Mouse (Mus musculus) limb, embryonic 11.5 days (tissue): ENCODE data around the gene Gng12. TPM values are rescaled to one million over a fixed set of nuclear protein-coding genes. Genes with fewer than 3 reads are reported as not detected.

ENCODE experiments used
- ATAC-seq: fragments of 200-750 bp; cut with Nextera tagmentation; 2 replicates; pipeline ENCODE4 v1.8.0; 2017; ENCODE audit warnings: low read depth; ENCODE audit not compliant: insufficient number of reproducible peaks, low FRiP score, low TSS enrichment
- DNase-seq: peaks from one replicate; pipeline ENCODE4 v3.0.0-alpha.2; 2015; ENCODE audit warnings: low spot score
- H3K27ac ChIP-seq: fragments of 300-500 bp; sonication (generic); replicated peaks from 2 replicates; pipeline ENCODE4 v1.5.1; 2014; ENCODE audit warnings: low read depth, mild to moderate bottlenecking, low read length
- H3K27me3 ChIP-seq: fragments of 300-500 bp; sonication (generic); 2 replicates; pipeline ENCODE4 v1.6.1; 2014; ENCODE audit warnings: mild to moderate bottlenecking, low read length, mixed read lengths; ENCODE audit not compliant: control insufficient read depth, insufficient read depth
- H3K36me3 ChIP-seq: fragments of 300-500 bp; sonication (generic); 2 replicates; pipeline ENCODE4 v1.6.1; 2014; ENCODE audit warnings: mild to moderate bottlenecking, low read length, moderate library complexity, mixed read lengths; ENCODE audit not compliant: control insufficient read depth, insufficient read depth
- H3K4me1 ChIP-seq: fragments of 300-500 bp; sonication (generic); 2 replicates; pipeline ENCODE4 v1.6.1; 2014; ENCODE audit warnings: low read length, mixed read lengths; ENCODE audit not compliant: control insufficient read depth, insufficient read depth
- H3K4me2 ChIP-seq: fragments of 300-500 bp; sonication (generic); 2 replicates; pipeline ENCODE4 v1.6.1; 2014; ENCODE audit warnings: low read depth, mild to moderate bottlenecking, moderate library complexity; ENCODE audit not compliant: severe bottlenecking
- H3K4me3 ChIP-seq: fragments of 300-500 bp; sonication (generic); 2 replicates; pipeline ENCODE4 v1.5.1; 2014; ENCODE audit warnings: low read depth, low read length
- H3K9ac ChIP-seq: fragments of 300-500 bp; sonication (generic); 2 replicates; pipeline ENCODE4 v1.6.1; 2014; ENCODE audit warnings: mild to moderate bottlenecking, low read length
- H3K9me3 ChIP-seq: fragments of 300-500 bp; sonication (generic); 2 replicates; pipeline ENCODE4 v1.6.1; 2016; ENCODE audit warnings: low read length; ENCODE audit not compliant: control insufficient read depth
- WGBS: fragments of 180-500 bp; shearing (Covaris S2); extraction: QIAGEN DNeasy Blood & Tissue Kit; methylation state at CpG from one replicate; pipeline ENCODE4 v1.1.7; 2014; 5-methylcytosine and 5-hydroxymethylcytosine counted together
- polyA plus RNA-seq: library from polyadenylated mRNA; unstranded; fragments of >200 nt; fragmentation: Nextera tagmentation; extraction: Ambion mirVana; gene quantifications from 2 replicates; pipeline ENCODE4 v1.2.1, GENCODE M21; 2014

The Gng12 gene
- polyA plus RNA-seq, 1 experiment from 2014 or later = 72.2 TPM

DNA sequence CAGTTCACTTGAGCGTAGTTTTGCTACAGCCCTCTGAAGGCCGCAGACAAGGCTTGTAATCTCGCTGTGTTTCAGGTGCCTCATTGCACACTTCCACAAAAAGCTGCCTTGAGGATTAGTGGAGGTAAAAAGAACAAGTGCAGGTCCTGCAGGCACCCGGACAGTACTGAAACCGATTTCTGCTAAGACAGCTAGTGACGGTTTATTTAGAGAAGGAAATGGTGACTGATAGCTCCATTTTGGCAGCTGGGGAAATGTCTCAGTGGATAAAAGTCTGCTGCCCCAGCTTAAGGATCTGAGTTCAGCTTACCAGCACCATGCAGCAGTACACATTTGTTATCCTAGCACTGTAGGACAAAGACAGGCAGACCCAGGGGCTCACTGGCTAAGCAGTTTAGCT, 45.6 kb downstream of the Gng12 start:
- Histone ChIP-seq H3K4me2 (no peak overlapping the region), H3K9me3 (no peaks in the 10 kb centered on the region), H3K9ac (no peak overlapping the region), H3K27ac (no peak overlapping the region), H3K4me1 (peaks cover 9% of the 10 kb centered on the region; the same call in 1 of the 2 replicates), H3K36me3 (no peaks in the 10 kb centered on the region), H3K4me3 (no peak overlapping the region), H3K27me3 (no peaks in the 10 kb centered on the region)
- WGBS = 67% methylated on average over 6 of the region's 6 CpGs
- no peak for DNase-seq
- ATAC-seq = no peak

DNA sequence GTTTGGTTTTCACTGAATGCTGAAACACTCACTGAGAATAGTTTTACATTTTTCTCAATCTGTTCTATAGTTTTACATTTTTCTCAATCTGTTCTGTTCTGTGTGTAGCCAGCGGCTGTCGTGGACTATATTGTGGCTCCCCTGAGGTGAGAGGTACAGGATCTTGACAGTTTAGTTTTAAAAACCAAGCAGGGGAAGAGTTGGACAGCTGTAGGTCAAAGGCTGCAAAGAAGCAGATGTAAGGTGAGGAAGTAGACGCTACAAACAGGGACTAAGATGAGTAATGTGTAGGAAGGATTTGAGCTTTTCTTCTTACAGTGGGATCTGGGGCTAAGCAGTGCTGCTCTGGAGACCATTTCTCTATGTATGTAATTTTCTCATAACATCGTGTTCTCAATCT, 46.6 kb downstream of the Gng12 start:
- Histone ChIP-seq H3K4me1 (peaks cover 9% of the 10 kb centered on the region; the same call in 1 of the 2 replicates), H3K9me3 (no peaks in the 10 kb centered on the region), H3K4me3 (no peak overlapping the region), H3K36me3 (no peaks in the 10 kb centered on the region), H3K4me2 (no peak overlapping the region), H3K9ac (no peak overlapping the region), H3K27ac (no peak overlapping the region), H3K27me3 (no peaks in the 10 kb centered on the region)
- 38% methylated on average over 4 of the region's 4 CpGs for WGBS
- DNase-seq (no peak), ATAC-seq (no peak; the same call in 1 of the 2 replicates)

DNA sequence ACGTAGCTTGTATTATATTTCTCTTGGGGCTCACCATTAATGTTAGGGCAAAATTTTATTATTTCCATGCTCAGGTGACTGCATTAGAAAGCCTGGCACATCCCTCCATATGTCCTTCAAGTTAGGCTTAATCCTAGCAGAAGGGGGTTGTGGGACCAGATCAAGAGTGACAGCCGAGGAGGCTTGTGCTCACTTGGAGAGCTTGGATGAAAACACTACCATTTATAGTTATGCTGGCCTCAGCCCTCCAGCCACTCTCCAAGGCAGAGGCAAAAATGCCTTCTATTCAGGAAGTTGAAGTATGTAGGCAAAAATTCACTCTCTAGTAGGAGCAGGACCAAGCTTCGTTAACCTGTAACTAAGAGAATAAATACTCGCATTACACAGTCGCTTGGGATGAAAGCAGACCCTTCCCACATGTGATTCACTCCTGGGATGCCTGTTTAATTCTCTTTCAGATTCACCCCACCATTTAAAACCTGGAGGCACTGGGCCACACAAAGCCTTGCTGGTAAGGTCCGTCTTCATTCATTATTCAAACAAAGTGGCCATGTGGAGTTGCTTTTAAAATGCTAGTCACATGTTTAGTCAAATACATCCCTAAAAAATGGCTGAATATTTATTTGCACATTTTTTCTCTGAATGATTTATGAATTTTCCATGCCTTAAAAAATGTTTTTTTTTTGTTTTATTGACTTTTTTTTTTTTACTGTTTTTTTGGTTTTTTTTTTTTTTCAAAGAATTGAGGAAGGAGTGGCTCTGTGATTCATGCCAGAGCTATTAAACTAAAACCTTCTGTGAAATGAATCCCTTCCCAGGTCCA, 47.4 kb downstream of the Gng12 start:
- DNase-seq (no peak), ATAC-seq (no peak)
- WGBS = 59% methylated on average over 6 of the region's 6 CpGs
- Histone ChIP-seq H3K27me3 (no peaks in the 10 kb centered on the region), H3K4me3 (no peak overlapping the region), H3K4me1 (peaks cover 9% of the 10 kb centered on the region; the same call in 1 of the 2 replicates), H3K4me2 (no peak overlapping the region), H3K27ac (no peak overlapping the region), H3K9me3 (no peaks in the 10 kb centered on the region), H3K9ac (no peak overlapping the region), H3K36me3 (no peaks in the 10 kb centered on the region)

DNA sequence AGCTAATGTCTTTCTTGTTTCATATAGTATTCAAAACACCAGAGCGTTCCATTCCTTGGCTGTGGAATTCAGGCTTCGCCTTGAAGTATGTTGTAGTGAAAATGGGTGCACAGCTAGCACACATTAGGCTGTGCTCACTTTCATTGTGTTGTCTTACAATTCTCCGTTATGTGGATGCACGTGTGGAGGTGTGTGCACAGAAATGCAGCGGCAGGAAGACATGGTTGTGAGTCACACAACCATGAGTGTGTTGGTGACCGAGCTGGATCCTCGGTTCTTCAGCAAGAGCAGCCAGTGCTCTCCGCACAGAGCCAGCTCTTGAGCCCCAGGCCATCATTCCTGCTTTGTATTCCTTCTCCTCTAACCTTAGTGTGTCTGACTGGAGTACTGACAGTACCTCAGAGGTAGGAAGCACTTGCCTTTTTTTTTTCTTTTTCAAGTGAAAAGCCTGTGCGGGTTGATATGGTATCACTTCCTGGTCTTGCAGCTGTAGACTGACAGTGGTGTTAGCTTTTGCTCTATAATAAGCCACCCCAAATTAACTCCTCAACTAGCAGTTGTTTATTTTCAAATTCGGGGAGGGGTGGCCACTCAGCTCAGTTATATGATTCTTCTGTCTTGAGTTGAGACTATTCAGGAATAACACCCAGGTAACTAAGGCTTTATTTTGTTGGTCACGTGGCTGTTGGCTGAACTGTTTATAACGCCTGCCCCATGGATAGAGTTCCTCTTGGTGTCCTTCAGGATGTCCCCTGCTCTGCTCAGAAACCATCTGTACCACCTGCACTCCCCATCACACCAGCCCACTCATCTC, 48.2 kb downstream of the Gng12 start:
- H3K27me3 ChIP-seq = no peaks in the 10 kb centered on the region
- H3K36me3 ChIP-seq = no peaks in the 10 kb centered on the region
- no peak overlapping the region for H3K4me3 ChIP-seq
- no peak overlapping the region for H3K9ac ChIP-seq
- no peak overlapping the region for H3K27ac ChIP-seq
- DNase-seq (no peak), ATAC-seq (no peak)
- H3K4me2 ChIP-seq = no peak overlapping the region
- peaks cover 9% of the 10 kb centered on the region; the same call in 1 of the 2 replicates for H3K4me1 ChIP-seq
- H3K9me3 ChIP-seq = no peaks in the 10 kb centered on the region
- 87% methylated on average over 12 of the region's 12 CpGs for WGBS

DNA sequence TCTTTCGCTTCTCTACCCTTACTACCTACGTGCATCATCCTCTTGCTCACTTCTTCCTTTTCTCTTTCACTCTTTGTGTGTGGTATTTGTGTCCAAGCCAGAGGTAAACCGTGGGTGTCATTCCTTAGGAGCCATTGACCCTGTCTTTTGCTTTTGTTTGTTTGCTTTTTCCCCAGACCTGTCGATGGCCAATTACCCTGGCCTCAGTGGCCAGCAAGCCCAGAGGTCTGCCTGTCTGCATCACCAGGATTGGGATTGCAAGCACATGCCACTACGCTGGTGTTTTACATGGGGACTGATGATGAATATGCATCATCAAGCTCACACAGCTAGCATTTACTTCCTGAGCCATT, 48.8 kb downstream of the Gng12 start:
- Histone ChIP-seq H3K4me2 (no peak overlapping the region), H3K9ac (no peak overlapping the region), H3K36me3 (no peaks in the 10 kb centered on the region), H3K4me3 (no peak overlapping the region), H3K27me3 (no peaks in the 10 kb centered on the region), H3K4me1 (peaks cover 9% of the 10 kb centered on the region; the same call in 1 of the 2 replicates), H3K9me3 (no peaks in the 10 kb centered on the region), H3K27ac (no peak overlapping the region)
- WGBS = 58% methylated on average over 5 of the region's 5 CpGs
- ATAC-seq (no peak), DNase-seq (no peak)

DNA sequence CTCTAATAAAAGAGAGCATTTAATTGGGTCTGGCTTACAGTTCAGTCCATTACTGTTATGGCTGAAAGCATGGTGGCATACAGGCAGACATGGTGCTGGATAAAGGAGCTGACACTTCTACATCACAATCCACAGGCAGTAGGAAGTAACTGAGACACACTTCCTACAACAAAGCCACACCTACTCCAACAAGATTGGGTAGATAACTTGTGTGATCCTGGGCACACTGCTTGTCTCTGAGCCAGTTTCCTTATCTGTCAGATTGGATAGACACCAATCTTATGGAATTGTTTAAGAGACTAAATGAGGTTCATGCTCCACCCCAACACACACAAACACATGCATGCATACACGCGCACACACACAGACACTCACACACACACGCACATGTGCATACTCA, 51.9 kb downstream of the Gng12 start:
- peaks cover 5% of the 10 kb centered on the region; the same call in 1 of the 2 replicates for H3K4me1 ChIP-seq
- H3K9me3 ChIP-seq = no peaks in the 10 kb centered on the region
- no peak overlapping the region for H3K4me2 ChIP-seq
- no peaks in the 10 kb centered on the region for H3K36me3 ChIP-seq
- WGBS = 95% methylated on average over 3 of the region's 3 CpGs
- no peaks in the 10 kb centered on the region for H3K27me3 ChIP-seq
- no peak overlapping the region for H3K27ac ChIP-seq
- H3K4me3 ChIP-seq = no peak overlapping the region
- ATAC-seq = no peak
- no peak overlapping the region for H3K9ac ChIP-seq
- no peak for DNase-seq

DNA sequence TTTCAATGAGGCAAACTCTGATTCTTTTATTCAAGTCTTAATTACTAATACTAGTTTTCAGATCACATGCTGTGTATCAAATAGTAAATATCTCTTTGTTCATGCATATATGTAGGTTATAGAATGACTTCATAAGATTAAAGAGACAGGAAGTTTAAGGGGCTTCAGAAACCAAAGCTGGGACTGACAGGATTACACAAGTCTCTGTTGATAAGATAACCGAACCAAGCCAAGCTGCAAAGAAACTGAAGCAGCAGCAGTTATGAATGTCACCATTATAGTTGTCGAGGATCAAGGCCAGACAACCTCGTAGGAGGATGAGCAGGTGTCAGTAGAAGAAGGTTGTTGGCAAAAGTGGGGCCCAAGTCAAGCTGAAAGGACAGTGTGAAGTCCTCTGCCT, 52.7 kb downstream of the Gng12 start:
- 87% methylated on average over 3 of the region's 3 CpGs for WGBS
- no peaks in the 10 kb centered on the region for H3K36me3 ChIP-seq
- no peaks in the 10 kb centered on the region for H3K9me3 ChIP-seq
- H3K4me3 ChIP-seq = no peak overlapping the region
- H3K27me3 ChIP-seq = no peaks in the 10 kb centered on the region
- DNase-seq (no peak), ATAC-seq (no peak)
- H3K27ac ChIP-seq = no peak overlapping the region
- 0 out of 2 replicates have a peak, but pooled peaks cover 2% of the 10 kb centered on the region for H3K4me1 ChIP-seq
- H3K9ac ChIP-seq = no peak overlapping the region
- H3K4me2 ChIP-seq = no peak overlapping the region

DNA sequence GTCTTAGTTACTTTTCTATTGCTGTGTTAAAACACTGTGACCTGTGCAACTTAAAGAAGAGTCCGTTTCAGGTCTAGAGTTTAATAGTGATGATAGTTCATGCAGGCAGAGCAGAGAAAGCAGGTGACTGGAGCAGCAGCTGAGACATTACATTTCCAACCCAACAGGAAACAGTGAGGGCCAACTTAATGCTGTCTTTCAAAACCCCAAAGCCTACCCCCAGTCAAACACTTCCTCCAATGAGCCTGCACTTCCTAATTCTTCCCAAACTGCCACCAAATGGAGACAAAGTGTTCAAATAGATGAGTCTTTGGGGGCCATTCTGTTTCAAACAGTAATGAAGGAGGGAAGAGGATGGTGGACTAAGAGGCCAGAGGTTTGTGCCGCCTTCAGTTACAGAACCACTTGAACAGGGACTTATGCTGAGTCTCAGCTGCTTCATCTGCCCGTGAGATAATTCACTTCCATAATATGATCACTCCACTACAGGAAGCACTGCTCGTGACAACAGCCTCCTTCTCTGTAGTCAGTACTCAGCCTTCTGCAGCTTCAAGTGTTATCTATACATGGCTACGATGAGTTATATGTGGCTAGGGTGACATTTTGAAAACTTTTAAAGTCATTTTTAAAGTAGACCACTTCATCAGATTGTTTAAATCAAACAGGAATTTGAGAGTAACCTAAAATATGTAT, 55.7 kb downstream of the Gng12 start:
- no peak overlapping the region for H3K4me3 ChIP-seq
- H3K36me3 ChIP-seq = no peaks in the 10 kb centered on the region
- H3K27ac ChIP-seq = no peak overlapping the region
- no peaks in the 10 kb centered on the region for H3K27me3 ChIP-seq
- 85% methylated on average over 5 of the region's 5 CpGs for WGBS
- H3K4me2 ChIP-seq = no peak overlapping the region
- DNase-seq (no peak), ATAC-seq (no peak)
- no peaks in the 10 kb centered on the region for H3K4me1 ChIP-seq
- H3K9me3 ChIP-seq = no peaks in the 10 kb centered on the region
- no peak overlapping the region for H3K9ac ChIP-seq
